In the genomic region with DNA sequence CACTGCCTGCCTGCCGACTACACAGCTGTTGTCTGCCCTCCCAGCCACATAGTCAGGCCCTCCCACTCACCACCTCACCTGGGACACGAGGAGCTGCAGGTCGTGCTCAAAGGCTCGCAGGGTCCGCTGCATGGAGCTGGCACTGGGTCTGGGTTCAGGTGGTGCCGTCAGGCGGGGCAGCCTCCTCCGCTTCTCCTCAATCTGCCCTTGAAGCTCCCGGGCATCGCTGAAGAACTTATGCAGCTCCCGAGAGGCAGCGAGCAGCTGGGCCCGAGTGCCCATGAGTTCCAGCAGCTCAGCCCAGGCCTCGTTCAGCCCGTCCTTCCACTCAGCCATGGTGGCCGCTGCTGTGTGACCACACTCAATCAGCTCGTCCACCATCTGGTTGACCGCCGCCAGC, we compare ENCODE assay signal across 22 mouse cellular contexts. TPM values are rescaled to one million over a fixed set of nuclear protein-coding genes. Genes with fewer than 3 reads are reported as not detected.
A peak's percentile ranks its signal among the peaks of the same experiment; 100 is the strongest.
DNase-seq lines count a peak whose midpoint lies in the region; ATAC-seq and TF ChIP-seq lines count a peak whose summit lies in the region.
"Had no signal": no experiment of that assay in that cellular context is flagged by ENCODE, and none has a peak within 500 bp of the region (broad histone marks: within the 10 kb centered on the region; RNA-seq: fewer than 3 reads in every experiment).

No protein-coding gene starts in this region.

- H3K36me3 ChIP-seq in midbrain, embryonic 11.5 days (ENCODE audit: control insufficient read depth, insufficient read depth, low read length): no peaks in the 10 kb centered on the region
- H3K36me3 ChIP-seq in midbrain, postnatal 0 days (ENCODE audit: insufficient read depth, low read length): peaks cover 49% of the 10 kb centered on the region
- H3K36me3 ChIP-seq: embryonic facial prominence, embryonic 10.5 days; embryonic facial prominence, embryonic 12.5 days had no signal

- no peak for ATAC-seq in cerebellum, adult (ENCODE audit: insufficient number of reproducible peaks, low FRiP score, low TSS enrichment)
- ATAC-seq in midbrain, embryonic 11.5 days (ENCODE audit: low FRiP score): no peak
- no peak for ATAC-seq in midbrain, postnatal 0 days (ENCODE audit: low FRiP score)
- ATAC-seq: CD4-positive, CD25-positive, alpha-beta regulatory T cell, adult 4 months; forebrain, embryonic 13.5 days; forebrain, embryonic 15.5 days; forebrain, postnatal 0 days had no signal

- no peak for TF ChIP-seq CTCF in midbrain, postnatal 0 days (IDR thresholded peaks at IDR 0.05)

- WGBS in midbrain, embryonic 11.5 days: 85% methylated on average over 19 of the region's 19 CpGs
- WGBS in midbrain, postnatal 0 days: 83% methylated on average over 19 of the region's 19 CpGs

- H3K27me3 ChIP-seq in midbrain, embryonic 11.5 days (ENCODE audit: control insufficient read depth, insufficient read depth, low read length): peaks cover 90% of the 10 kb centered on the region
- peaks cover 97% of the 10 kb centered on the region for H3K27me3 ChIP-seq in midbrain, postnatal 0 days (ENCODE audit: insufficient read depth, low read length)

- H3K9ac ChIP-seq in midbrain, embryonic 11.5 days (ENCODE audit: low read length): no peak overlapping the region
- no peak overlapping the region for H3K9ac ChIP-seq in midbrain, postnatal 0 days (replicated peaks; ENCODE audit: low read length, poor library complexity, severe bottlenecking)
- H3K9ac ChIP-seq: embryonic facial prominence, embryonic 12.5 days; forebrain, embryonic 13.5 days; forebrain, embryonic 15.5 days; forebrain, postnatal 0 days had no signal

- peaks cover 3% of the 10 kb centered on the region; the same call in 1 of the 2 replicates for H3K4me1 ChIP-seq in midbrain, embryonic 11.5 days (ENCODE audit: control insufficient read depth, insufficient read depth, low read length)
- H3K4me1 ChIP-seq in midbrain, postnatal 0 days (ENCODE audit: insufficient read depth, low read length): no peaks in the 10 kb centered on the region

- no peak overlapping the region for H3K4me3 ChIP-seq in midbrain, embryonic 11.5 days (ENCODE audit: low read depth, low read length)
- H3K4me3 ChIP-seq in midbrain, postnatal 0 days (ENCODE audit: low read depth, low read length): no peak overlapping the region
- H3K4me3 ChIP-seq: embryonic facial prominence, embryonic 10.5 days; embryonic facial prominence, embryonic 12.5 days; forebrain, embryonic 13.5 days; forebrain, embryonic 15.5 days had no signal

- H3K27ac ChIP-seq in midbrain, embryonic 11.5 days (ENCODE audit: low read depth, low read length): no peak overlapping the region
- no peak overlapping the region for H3K27ac ChIP-seq in midbrain, postnatal 0 days (ENCODE audit: low read depth, low read length)
- H3K27ac ChIP-seq: embryonic facial prominence, embryonic 10.5 days; embryonic facial prominence, embryonic 12.5 days; forebrain, embryonic 13.5 days; forebrain, embryonic 15.5 days had no signal

- H3K4me2 ChIP-seq in midbrain, embryonic 11.5 days: no peak overlapping the region
- no peak overlapping the region for H3K4me2 ChIP-seq in midbrain, postnatal 0 days (ENCODE audit: low read depth, low read length, poor library complexity, severe bottlenecking)
- H3K4me2 ChIP-seq: embryonic facial prominence, embryonic 12.5 days; forebrain, embryonic 13.5 days; forebrain, embryonic 15.5 days had no signal

- no peaks in the 10 kb centered on the region; the same call in 1 of the 2 replicates for H3K9me3 ChIP-seq in midbrain, embryonic 11.5 days (ENCODE audit: control insufficient read depth, low read length)
- H3K9me3 ChIP-seq in midbrain, postnatal 0 days (ENCODE audit: low read length): no peaks in the 10 kb centered on the region

- DNase-seq in cerebellum, adult 9-11 months: peak; percentile 22
- peak; percentile 67 for DNase-seq in midbrain, embryonic 11.5 days (ENCODE audit: low spot score, missing footprints)
- no peak for DNase-seq in midbrain, postnatal 0 days (ENCODE audit: low spot score)
- DNase-seq in gastrocnemius, postnatal 4 days (ENCODE audit: low spot score in 2 of 2): no peak
- DNase-seq: adrenal gland, adult 2 months; adrenal gland, postnatal 10 days; adrenal gland, postnatal 25 days; B cell, adult 2 months; cerebellum, adult 11 months; cerebellum, adult 8-10 months; cerebellum, postnatal 10 days; cerebellum, postnatal 25 days; forebrain, postnatal 0 days had no signal

RNA-seq across cellular contexts. Expression of gene Gm20479, which starts 11.9 kb away (rescaled TPM):
- polyA plus RNA-seq in midbrain, embryonic 11.5 days (2014; fragmentation: Nextera tagmentation; extraction: Ambion mirVana): not detected in 2 replicates
- total RNA-seq in midbrain, postnatal 0 days (2014; rRNA removed): not detected in 2 replicates
- polyA plus RNA-seq in midbrain, postnatal 0 days (2015; fragmentation: Nextera tagmentation; extraction: Ambion mirVana): not detected in 2 replicates
- total RNA-seq in gastrocnemius, postnatal 4 days (2021): not detected
- total RNA-seq: forebrain, postnatal 0 days; MEL had no signal
- polyA plus RNA-seq: CD4-positive, CD25-positive, alpha-beta regulatory T cell, adult 4 months; embryonic facial prominence, embryonic 10.5 days; embryonic facial prominence, embryonic 14.5 days; forebrain, embryonic 11.5 days; forebrain, embryonic 13.5 days; forebrain, postnatal 0 days had no signal

RNA-seq across cellular contexts. Expression of gene Shkbp1, which starts 13.3 kb away (rescaled TPM):
- polyA plus RNA-seq in midbrain, embryonic 11.5 days (2014; fragmentation: Nextera tagmentation; extraction: Ambion mirVana): 45.9 and 50.7 TPM in 2 replicates
- 36.3 and 42.7 TPM in 2 replicates for total RNA-seq in midbrain, postnatal 0 days (2014; rRNA removed)
- polyA plus RNA-seq in midbrain, postnatal 0 days (2015; fragmentation: Nextera tagmentation; extraction: Ambion mirVana): 24.1 and 25.1 TPM in 2 replicates
- 10 to 100 TPM; 11.0 to 11.5 TPM for total RNA-seq in gastrocnemius, postnatal 4 days (2021)

RNA-seq across cellular contexts. Expression of gene Ltbp4, which starts 31.6 kb away (rescaled TPM):
- polyA plus RNA-seq in midbrain, embryonic 11.5 days (2014; fragmentation: Nextera tagmentation; extraction: Ambion mirVana): 2.9 and 5.8 TPM in 2 replicates
- 25.3 and 44.3 TPM in 2 replicates for total RNA-seq in midbrain, postnatal 0 days (2014; rRNA removed)
- 13.6 and 16.0 TPM in 2 replicates for polyA plus RNA-seq in midbrain, postnatal 0 days (2015; fragmentation: Nextera tagmentation; extraction: Ambion mirVana)
- total RNA-seq in gastrocnemius, postnatal 4 days (2021): 100 to 1,000 TPM; 152 to 169 TPM

Comparison
In these comparisons a context has a peak if more than half of its experiments do, and no peak if none do; other contexts are left out.
1. DNase-seq: peak in cerebellum, adult 9-11 months (single experiment) and midbrain, embryonic 11.5 days (single experiment); none in midbrain, postnatal 0 days (single experiment) and gastrocnemius, postnatal 4 days (0 of 2).